ENCODE assay signal across 25 mouse cellular contexts in the genomic region with DNA sequence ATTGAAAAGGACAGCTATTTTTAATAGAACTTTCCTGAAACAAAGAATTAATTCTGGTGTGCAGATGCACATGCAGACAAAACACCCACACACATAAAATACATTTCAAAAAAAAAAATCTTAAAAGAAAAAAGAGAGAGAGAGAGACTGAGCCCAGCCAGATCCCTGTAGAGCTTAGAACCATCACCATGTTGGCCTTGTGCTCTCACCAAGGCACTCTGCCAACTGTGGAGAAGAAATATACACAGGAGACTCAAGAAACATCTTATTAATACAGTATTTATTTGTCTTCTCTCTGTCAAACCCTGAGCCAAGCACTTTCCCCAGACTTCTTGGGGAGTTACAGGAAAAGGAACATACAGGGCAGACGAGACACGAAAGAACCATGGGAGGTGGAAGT. TPM values are rescaled to one million over a fixed set of nuclear protein-coding genes. Genes with fewer than 3 reads are reported as not detected.
"Had no signal": no experiment of that assay in that cellular context is flagged by ENCODE, and none has a peak within 500 bp of the region (broad histone marks: within the 10 kb centered on the region; RNA-seq: fewer than 3 reads in every experiment).

No protein-coding gene starts in this region.

RNA-seq across cellular contexts. Expression of a gene that starts 37.7 kb away (rescaled TPM):
- polyA plus RNA-seq: limb, embryonic 11.5 days; limb, embryonic 12.5 days; limb, embryonic 13.5 days; limb, embryonic 14.5 days; limb, embryonic 15.5 days; liver, adult 2 months; liver, embryonic 12.5 days; liver, embryonic 13.5 days; liver, embryonic 14.5 days; liver, embryonic 15.5 days; liver, embryonic 16.5 days; liver, postnatal 0 days; lung, embryonic 15.5 days; lung, embryonic 16.5 days; lung, postnatal 0 days; midbrain, embryonic 10.5 days; midbrain, embryonic 12.5 days; midbrain, embryonic 13.5 days; midbrain, embryonic 14.5 days; midbrain, embryonic 15.5 days; midbrain, embryonic 16.5 days; midbrain, postnatal 0 days; myocyte; neural tube, embryonic 11.5 days; neural tube, embryonic 12.5 days had no signal
